Mouse (Mus musculus) CH12.LX (cell line): ENCODE data around the gene Mamdc4.

ENCODE experiments used
- CTCF ChIP-seq, 2 experiments: IDR thresholded peaks in 1 of 2; conservative IDR thresholded peaks in 1 of 2; 2 replicates each; pipeline ENCODE4 v1.5.1; 2011 to 2012; ENCODE audit warnings: low read depth in 2 of 2, low read length in 2 of 2, improper control_type of control experiment in 1 of 2, inconsistent platforms in 1 of 2, mild to moderate bottlenecking in 1 of 2, moderate library complexity in 1 of 2
- ELF1 ChIP-seq: IDR thresholded peaks from 2 replicates; pipeline ENCODE4 v1.6.1; 2014; ENCODE audit warnings: low read depth, mild to moderate bottlenecking, inconsistent platforms, low read length, improper control_type of control experiment
- GABPA ChIP-seq: IDR thresholded peaks from 2 replicates; pipeline ENCODE4 v1.6.1; 2012; ENCODE audit warnings: low read depth, low read length, improper control_type of control experiment, inconsistent platforms; ENCODE audit not compliant: insufficient replicate concordance
- JUN ChIP-seq: IDR thresholded peaks from 2 replicates; pipeline ENCODE4 v1.6.1; 2011; ENCODE audit warnings: low read depth, mild to moderate bottlenecking, low read length, improper control_type of control experiment, moderate library complexity; ENCODE audit not compliant: insufficient read depth
- MAFK ChIP-seq: IDR thresholded peaks from 2 replicates; pipeline ENCODE4 v1.6.1; 2011; ENCODE audit warnings: low read length, improper control_type of control experiment; ENCODE audit not compliant: insufficient replicate concordance
- MEF2A ChIP-seq: IDR thresholded peaks from 2 replicates; pipeline ENCODE4 v1.6.1; 2014; ENCODE audit warnings: low read depth, mild to moderate bottlenecking, inconsistent platforms, low read length, improper control_type of control experiment, borderline replicate concordance
- MYC ChIP-seq: IDR thresholded peaks from 2 replicates; pipeline ENCODE4 v1.6.1; 2011; ENCODE audit warnings: low read depth, mild to moderate bottlenecking, improper control_type of control experiment, low read length
- UBTF ChIP-seq: IDR thresholded peaks from 2 replicates; pipeline ENCODE4 v1.6.1; 2012; ENCODE audit warnings: low read depth, mild to moderate bottlenecking, inconsistent platforms, low read length, improper control_type of control experiment, moderate library complexity
- USF1 ChIP-seq: IDR thresholded peaks from 2 replicates; pipeline ENCODE4 v1.6.1; 2014; ENCODE audit warnings: low read depth, mild to moderate bottlenecking, inconsistent platforms, low read length, improper control_type of control experiment
- ZC3H11A ChIP-seq: IDR thresholded peaks from 2 replicates; pipeline ENCODE4 v1.6.1; 2012; ENCODE audit warnings: low read depth, mild to moderate bottlenecking, inconsistent platforms, low read length, improper control_type of control experiment

DNA sequence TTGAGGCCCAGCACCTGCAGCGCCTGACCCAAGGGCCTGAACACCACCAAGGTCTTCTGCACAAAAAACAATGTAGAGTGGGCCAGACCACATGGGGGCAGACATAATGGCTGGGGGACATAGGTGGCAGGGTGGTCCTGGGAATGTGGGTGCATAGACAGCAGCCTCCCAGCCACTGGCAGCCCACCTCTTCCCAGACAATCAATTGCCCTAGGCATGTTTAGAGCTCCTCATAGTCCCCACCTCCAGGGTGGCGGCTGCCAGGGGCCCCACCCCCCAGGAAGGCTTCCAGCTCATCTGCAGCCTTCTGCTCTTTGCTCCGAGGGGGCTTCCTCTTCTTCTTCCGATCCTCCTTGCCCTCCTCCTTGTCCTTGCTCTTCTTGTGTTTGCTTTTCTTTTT is 8.9 kb upstream of the Mamdc4 start:
- TF ChIP-seq ELF1: no peak
- no peak for TF ChIP-seq USF1
- no peak for TF ChIP-seq CTCF (conservative IDR thresholded peaks at IDR 0.05 in 1 of 2, IDR thresholded peaks at IDR 0.05 in 1 of 2; ENCODE audit: low read depth in 2 of 2, low read length in 2 of 2)
- no peak for TF ChIP-seq ZC3H11A
- no peak for TF ChIP-seq MYC
- no peak for TF ChIP-seq UBTF
- no peak for TF ChIP-seq GABPA
- no peak for TF ChIP-seq JUN
- no peak for TF ChIP-seq MEF2A
- TF ChIP-seq MAFK: no peak
